Mouse (Mus musculus) stomach, postnatal 0 days (tissue): ENCODE measurements around the gene Azin2.

ENCODE experiments used
- CTCF ChIP-seq: IDR thresholded peaks from 2 replicates; pipeline ENCODE4 v1.5.1; 2016; ENCODE audit warnings: antibody characterized with exemption, low read depth, mild to moderate bottlenecking, moderate library complexity
- EP300 ChIP-seq: optimal IDR thresholded peaks from 2 replicates; pipeline ENCODE3; 2016; ENCODE audit warnings: antibody characterized with exemption

DNA sequence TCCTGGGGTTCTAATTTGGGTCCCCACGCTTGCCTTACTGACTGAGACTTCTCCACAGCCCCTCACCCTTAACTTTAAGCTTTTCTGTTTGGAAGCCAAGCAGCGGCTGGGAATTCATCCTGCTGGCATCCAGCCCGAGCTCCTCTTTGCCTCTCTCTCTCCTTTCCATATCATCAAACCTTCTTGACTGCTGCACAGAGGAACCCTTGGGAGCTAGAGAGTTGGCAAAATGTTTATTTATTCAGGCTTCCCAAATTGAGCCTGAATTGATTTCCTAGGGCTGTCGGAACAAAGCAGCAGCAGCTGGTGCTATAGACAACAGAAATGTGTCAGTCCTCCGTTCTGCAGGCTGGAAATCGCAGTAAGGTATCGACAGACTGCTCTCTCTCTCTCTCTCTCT, 4.5 kb upstream of the Azin2 start:
- TF ChIP-seq EP300, result no peak
- no peak for TF ChIP-seq CTCF
